Mouse (Mus musculus) activated CD4-positive, CD25-positive, alpha-beta regulatory T cell, adult 4 months (primary cell): Measurements from ENCODE around the gene Kcnk7. TPM values are rescaled to one million over a fixed set of nuclear protein-coding genes. Genes with fewer than 3 reads are reported as not detected.
"Not testable (repeated sequence)": the region's sequence is repeated elsewhere in the genome, so short reads cannot be mapped to it uniquely, and the experiment has no call there.

Experiments used
- ATAC-seq: one replicate; pipeline ENCODE4 v1.8.0; 2017
- polyA plus RNA-seq, 2 experiments: library from polyadenylated mRNA; unstranded; fragments of 100-300 nt; shearing (Covaris generic); gene quantifications; one replicate each; pipeline ENCODE4 v1.2.1; 2017

Kcnk7 gene
- 1 to 10 TPM; 1.5 to 2.8 TPM for polyA plus RNA-seq

DNA sequence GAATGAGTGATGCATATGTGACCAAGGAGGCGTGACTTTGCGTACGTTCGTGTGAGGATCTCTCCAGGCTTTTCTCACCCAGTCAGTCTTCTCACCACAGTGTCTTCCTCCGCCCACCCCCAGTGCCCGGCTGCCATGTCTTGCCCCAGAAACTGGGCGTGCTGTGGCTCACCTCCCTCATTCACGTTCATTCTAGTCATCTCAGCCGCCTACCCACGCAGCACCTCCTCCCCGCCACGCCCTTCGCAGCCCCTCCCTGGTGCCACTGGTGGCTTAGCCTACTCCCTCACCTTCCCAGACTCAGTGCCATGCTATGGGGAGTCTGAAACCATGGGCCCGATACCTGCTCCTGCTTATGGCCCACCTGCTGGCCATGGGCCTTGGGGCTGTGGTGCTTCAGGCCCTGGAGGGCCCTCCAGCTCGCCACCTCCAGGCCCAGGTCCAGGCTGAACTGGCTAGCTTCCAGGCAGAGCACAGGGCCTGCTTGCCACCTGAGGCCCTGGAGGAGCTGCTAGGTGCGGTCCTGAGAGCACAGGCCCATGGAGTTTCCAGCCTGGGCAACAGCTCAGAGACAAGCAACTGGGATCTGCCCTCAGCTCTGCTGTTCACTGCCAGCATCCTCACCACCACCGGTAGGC lies at the start of gene Kcnk7:
TSS of gene Kcnk7 (plus strand) at position 205 of the 638 bp plus-strand sequence.
- peak; percentile 77 for ATAC-seq

DNA sequence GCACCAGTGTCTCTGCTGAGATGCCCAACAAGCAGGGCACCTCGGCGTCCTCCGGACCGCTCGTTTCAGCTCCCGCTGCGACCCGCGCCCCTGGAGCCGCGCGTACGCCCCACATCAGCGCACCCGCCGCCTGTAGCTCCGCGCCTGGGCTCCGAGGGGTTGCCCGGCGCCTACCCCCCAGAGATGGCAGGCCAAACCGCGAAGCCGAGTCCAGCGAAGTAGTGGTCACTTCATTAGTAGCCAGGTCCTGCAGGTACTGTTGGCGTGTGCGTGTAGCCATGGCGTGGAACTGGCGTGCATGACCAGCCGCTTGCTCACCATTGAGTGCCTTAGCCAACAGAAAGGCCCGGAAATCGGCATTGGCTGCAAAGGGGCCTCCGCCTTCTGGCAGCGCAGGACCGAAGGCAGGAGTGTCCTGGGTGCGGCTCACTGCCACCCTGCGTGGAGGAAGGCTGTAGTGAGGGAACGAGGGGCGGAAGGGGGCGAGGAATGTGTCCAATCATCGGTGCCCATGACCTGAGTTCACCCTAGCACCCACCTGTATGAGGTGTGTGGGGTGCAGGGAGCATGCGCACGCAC lies 49.4 kb upstream of the Kcnk7 start:
- ATAC-seq = no peak

DNA sequence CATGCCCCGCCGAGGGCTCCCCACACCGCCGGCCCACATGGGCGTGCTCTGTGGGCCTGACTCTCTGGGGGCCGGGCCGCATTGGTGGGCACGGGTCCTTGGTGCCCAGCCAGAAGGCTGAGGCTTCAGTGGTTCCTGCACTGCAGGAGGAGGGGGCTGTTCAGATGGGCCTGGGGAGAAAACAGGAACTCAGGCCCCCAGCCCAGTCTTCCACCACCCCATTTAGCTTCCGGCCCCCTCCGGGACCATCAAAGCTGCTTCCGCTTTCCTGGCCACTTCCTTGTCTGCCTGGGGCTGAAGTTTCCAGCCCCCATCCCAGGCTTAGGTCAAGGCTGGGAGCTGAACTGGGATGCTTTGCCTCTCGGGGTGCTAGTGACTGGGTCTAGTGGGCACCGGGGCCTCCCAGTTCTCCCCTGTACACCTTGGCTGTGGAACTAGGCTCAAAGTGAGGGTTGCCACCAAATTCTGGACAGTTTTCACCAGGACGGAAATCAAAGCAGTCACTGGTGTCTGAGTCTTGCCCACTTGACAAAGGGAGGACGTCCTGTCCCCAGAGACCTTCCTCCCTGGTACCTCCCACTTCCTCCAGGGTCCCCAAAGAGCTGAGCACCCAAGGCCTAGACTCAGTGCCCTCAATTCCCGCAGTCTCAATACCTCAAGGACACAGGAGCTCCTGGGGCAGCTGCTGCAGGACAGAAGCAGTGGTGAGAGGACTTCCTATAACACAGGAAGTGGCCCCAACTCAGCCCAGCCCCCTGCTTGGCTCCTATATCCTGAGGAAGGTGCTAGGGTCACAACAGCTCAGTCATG lies 43.0 kb upstream of the Kcnk7 start:
- peak; percentile 16 for ATAC-seq

DNA sequence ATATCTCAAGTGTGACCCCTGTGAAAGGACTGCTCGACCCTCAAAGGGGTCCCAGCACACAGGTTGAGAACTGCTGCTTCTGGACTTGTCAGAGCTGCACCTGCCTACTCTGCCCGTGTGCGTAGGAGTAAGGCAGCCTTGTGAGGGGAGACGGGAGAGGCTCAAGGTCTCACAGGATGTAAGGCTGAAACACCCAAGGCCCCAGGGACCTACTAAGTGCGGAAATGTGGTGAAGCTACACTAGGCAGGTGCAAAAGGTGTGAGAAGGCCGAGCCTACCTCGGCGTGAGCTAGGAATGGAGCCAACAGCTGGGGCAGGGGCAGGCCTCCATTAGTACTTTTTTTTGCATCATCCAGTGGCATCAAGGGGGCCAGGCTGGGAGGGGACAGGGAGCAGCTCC lies 41.9 kb upstream of the Kcnk7 start:
- ATAC-seq = peak; percentile 66

DNA sequence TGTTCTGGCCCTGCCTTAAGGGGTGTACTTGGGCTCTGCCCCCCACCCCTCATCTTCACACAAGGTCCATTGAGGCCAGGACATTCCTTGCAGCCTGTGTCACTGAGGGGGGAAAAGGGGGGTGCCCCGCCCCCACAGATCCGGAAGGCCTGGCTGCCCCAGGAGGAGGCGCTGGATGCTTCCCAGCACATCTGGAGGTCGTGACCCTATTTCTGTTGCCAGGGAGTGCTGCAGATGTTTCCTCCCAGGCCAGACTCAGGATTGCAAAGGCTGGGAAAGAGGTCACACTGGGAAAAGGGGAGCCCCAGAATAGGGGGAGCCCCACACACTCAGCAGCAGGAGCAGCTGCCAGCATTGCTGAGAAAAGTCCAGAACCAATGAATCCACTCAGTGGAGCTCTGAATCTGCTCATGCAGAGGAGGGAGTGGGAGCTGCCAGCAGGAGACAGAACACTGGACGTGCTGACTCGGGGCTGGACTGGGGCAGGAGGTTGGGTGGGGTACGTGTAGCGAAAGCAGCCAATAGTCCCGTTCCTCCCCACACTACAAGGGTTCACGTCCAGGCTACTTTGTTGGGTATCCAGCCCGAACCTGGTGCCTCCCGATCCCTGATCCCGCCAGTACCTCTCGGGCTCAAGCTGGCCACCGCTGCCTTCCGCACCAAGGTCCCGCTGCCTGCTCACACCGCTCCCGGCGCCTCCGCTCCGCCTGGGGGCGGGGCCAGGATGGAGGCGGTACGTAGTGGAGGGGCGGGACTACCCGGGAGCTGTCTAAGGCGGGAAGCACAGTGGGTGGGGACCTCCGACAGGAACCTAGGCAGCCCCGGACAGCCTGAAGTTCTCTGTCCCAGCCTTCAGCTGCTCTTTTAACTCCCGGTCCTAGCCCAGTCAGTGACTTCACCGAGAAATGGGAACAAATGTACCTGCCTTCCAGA lies 40.9 kb upstream of the Kcnk7 start, which contains the start of gene Sipa1:
TSS of gene Sipa1 (minus strand) at position 727 of the 933 bp plus-strand sequence.
- ATAC-seq = peak; percentile 73

DNA sequence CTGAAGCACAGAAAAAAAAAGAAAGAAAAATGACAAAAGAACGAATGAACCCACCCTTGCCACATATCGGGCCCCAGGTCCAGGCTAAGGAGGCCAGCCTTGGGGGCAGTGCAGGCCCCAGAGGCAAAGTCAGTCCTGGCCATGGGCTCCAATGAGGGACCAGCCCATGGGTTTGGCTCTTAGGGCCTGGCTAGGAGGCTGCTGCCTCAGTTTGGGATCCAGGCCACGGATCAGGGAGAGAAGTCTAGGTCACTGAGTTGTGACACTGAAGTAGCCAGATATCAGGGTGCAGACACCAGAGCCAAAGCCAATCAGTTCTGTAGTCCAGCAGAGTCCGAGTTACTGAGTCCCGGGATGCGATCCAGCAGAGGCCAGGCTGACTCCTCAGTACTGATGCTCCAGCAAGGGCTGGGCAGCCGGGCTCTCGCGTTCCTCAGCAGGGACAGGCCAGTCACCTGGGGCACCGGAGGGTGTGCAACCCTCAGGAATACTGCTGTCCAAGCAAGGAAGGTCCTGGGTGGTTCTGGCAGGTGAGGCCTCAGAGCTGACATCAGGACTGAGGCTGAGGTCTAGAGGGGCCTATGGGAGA lies 39.4 kb upstream of the Kcnk7 start:
- no peak for ATAC-seq

DNA sequence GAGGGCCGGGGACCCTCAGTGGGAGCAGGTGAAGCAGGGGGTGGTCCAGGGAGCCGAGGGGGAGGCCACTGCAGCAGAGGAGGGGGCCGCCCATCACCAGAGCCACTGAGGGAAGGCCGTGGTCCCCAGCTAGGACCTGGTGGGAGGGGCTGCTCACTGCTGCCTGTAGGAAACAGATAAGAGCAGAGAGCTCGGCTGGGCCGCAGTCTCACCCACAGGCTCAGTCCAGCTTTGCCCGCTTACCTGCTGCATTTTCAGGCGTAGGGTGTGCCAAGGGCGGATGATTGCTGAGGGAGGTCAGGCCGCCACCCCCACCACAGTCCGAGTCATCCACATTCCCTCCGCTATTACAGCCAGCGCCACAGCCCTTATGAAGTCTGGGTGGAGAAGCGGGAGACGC lies 38.7 kb upstream of the Kcnk7 start:
- no peak for ATAC-seq

DNA sequence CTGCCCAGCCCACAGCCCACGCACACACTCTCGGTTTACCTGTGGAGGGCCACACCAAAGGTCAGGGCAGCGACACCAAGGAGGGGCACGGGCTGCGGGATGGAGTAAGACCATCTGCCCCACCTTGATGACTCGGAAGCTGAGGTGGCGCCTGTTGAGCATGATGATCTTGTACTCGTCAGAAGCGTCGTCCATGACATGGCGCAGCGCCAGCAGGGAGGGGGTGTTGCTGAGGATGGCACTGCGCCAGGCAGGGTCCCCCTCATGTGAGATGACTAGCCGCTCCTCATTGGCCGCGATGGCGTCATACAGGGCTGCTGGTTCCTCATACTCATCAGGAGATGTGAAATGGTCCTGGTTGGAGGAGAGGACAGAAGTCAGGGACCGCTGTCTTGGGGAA lies 37.8 kb upstream of the Kcnk7 start:
- no peak for ATAC-seq

DNA sequence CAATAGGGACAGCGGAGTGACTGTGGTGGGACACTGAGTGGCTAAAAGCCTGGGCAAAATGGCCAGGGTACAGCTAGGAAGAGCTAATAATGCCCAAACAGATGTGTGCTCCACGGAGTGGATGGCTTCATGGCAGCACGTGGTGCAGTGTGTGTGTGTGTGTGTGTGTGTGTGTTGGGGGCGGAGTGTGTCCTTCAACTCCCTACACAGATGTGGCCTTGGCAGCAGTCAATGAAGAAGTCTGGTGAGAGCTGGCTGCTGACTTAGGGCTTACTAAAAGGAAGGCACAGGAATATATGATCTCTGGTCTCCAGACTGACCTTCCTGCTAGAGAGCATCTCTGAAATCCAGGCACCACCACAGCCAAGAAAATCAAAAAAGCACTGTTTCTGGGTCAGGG lies 35.8 kb upstream of the Kcnk7 start:
- no peak for ATAC-seq

DNA sequence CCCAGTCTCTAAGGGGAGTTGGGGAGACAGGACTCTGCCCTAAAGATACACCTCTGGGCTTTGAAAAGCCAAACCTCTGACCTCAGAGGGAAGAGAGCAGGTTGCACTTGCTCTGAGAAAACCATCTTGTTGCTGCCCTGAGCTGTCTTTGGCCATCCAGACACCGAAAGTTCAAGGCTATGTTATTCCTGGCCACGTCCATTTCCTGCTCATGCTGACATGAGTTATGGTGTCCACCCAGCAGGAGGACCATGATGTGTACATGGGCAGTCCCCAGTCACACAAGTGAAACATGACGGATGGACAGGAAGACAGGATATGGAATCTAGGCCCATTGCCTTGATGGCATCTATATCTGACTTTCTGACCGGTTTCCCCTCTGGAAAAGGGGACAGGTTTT lies 23.7 kb upstream of the Kcnk7 start:
- no peak for ATAC-seq

DNA sequence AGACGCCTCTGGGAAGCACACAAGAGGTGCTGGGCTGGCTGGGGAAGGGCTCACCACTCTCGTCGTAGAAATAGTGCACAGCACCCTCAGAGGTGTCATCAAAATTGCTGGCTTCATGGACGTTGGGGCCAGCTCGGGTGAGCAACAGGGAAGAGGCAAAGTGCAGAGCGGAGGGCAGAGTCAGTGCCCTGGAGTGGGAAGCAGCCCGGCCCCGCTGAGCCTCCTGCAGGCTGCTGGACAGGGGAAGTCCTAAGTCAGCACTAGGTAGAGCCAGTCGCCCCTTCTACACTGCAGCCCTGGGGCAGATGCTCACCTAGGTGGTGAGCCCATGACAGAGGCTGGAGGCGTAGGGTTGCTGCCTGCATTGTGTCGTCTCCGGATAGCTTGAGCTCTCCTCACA lies 19.9 kb upstream of the Kcnk7 start:
- no peak for ATAC-seq

DNA sequence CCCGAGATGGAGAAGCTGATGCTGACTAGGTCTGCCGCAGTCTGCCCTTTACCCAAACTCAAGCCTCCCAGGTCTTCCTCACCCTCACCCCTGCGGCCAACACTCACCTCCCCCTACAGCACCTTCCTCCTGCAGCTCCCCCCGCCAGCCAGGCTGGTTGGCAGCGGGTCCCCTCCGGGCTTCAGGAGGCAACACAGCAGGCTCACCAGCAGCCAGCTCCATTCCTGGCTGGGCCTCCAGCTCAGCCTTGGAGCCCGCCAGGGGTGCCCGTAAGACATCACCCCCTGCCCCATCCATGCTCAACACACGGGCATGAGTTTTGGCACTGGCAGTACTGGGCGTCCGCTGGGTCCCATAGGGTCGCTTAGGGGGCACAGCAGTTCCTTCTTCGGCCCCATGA lies 19.2 kb upstream of the Kcnk7 start:
- no peak for ATAC-seq

DNA sequence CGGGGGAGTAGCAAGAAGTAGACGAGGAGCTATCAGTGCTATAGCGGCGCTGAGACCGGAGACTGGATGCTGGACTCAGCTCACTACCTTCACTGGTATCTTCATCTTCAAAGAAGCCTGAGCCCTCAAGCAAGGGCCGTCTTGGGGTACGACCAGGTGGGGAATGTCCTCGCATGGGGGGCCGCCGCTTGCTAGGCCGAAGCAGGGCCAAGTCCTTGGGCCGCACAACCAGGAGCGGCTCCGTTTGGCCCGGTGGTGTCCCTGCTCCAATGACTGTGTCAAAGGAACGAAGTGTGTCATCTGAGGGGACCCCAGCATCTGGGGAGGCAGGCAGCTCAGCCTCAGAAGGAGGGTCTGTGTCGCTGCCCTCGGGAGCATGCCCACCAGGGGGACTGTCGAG lies 18.7 kb upstream of the Kcnk7 start:
- ATAC-seq = no peak

DNA sequence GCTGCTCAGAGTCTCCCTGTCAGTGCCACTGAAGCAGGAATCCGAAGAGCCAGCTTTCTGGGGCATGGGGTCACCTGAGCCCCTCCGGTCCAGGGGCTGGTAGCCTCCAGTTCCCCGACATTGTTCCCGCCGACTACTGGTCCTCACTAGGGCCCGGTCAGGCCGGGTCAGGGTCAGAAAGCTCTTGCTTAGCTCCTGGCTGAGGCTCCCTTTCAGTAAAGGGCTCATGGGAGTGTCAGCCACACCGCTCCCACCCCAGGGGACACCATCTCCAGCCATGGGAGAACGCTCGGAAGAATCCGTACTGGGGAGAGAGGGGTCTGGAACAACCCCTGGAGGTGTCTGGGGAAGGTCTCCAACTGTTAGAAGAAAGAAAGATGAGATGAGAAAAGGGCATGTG lies 18.3 kb upstream of the Kcnk7 start:
- ATAC-seq = no peak

DNA sequence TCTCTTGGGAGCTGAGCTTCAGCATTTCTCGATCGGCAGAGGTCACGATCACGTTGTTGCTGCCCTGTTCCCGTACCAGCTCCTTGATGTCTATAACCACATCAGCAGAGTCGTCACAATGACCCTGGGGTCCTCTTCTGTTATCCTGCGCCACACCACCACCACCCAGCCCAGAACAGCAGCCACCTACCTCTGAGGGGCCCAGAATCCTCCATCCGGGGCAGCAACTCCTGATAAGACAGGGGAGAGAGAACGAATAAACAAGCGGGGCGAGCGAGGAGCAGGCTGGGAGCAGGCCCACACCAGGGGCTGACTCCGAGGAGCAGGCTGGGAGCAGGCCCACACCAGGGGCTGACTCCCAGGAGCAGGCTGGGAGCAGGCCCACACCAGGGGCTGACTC lies 17.7 kb upstream of the Kcnk7 start:
- ATAC-seq = no peak

DNA sequence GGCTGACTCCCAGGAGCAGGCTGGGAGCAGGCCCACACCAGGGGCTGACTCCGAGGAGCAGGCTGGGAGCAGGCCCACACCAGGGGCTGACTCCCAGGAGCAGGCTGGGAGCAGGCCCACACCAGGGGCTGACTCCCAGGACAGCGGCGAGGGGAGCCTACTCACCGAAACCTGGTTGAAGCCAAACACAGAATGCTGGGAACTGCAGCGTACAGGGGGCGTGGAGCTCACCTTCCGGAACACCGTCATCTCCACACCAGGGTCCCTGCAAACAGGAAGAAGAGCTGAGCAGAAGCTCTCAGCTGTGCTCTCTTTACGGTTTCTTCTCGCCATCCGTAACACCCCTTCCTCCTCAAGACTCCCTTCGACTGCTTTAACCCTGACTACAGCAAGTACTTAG lies 17.2 kb upstream of the Kcnk7 start:
- not testable (repeated sequence) for ATAC-seq

DNA sequence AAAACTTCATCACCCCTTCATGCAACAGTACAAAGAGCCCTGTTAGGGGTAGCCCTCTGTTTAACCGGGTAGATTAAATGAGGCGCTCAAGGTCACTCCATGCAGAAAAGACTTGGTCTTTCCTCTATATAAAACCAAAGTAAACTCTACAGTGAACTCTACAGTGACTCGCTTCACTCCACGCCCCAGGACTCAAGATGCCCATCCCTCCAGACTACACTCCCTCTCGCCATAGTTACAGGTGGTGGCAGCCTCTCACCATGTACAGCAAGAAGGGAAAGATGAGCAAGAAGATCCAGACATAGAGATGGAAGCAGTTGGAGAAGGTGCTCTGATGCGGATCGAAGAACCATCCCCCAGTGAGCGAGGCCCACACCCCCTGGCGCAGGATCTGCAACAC lies 16.4 kb upstream of the Kcnk7 start:
- ATAC-seq = no peak

DNA sequence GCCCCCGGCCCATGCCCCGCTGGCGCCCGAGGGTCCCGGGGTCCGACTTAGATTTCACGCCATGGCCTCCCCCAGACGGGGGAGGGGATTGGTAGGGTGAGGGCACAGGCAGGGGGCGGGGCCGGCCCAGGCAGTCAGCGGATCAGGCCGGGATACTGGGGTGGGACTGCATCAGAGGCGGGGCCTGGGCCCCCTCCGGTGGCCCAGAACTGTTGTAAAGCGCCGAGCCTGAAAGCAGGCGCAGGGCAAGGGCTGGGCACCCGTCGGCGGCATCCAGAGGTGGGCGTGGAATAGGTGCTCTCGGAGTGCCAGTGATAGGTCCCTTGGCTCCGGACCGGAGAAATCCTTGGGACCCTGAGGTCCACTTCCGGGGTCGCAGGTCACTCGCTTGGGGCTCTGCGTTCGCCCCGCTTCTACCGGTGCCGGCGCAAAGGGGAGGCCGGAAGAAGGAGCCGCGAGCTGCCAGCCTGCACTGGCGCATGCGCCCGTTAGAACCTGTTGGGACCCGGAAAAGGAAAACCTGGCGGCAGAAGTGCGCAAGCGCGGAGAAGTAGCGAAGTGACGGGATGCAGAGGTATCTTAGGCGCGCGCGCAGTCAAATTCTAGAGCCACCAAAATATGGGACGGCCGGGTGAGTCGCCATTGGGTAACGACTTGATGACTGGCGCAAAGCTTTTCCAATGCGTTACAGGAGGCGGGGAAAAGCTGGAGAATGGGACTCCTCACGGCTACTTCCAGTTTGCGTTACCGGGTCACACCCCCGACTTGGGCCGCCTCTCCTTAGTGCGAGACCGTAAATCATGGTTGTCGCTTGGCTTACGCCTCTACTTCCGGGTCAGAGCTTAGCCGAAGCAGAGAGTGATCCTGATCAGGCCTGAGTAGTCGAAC lies 15.7 kb upstream of the Kcnk7 start, which contains the start of the genes Map3k11 and Pcnx3:
TSS of gene Map3k11 (plus strand) at position 543 of the 888 bp plus-strand sequence.
TSS of gene Pcnx3 (minus strand) at position 709 of the 888 bp plus-strand sequence.
- peak; percentile 78 for ATAC-seq

DNA sequence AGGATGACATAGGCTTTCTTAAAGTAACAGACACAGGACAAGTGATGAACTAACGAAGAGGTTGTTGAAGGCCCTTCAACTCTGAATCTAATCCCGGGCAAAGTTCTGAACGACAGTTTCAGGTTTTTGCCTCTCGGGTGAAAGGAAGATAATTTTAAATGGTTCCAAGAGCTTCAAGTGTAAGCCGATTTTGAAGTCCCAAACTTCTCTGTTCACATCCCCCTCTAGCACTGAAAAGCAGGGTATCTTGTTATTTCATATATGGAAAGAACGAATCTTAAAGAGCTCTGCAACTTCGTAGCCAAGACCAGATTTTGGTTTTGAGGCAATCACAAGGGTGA lies 15.1 kb upstream of the Kcnk7 start:
- ATAC-seq = no peak

DNA sequence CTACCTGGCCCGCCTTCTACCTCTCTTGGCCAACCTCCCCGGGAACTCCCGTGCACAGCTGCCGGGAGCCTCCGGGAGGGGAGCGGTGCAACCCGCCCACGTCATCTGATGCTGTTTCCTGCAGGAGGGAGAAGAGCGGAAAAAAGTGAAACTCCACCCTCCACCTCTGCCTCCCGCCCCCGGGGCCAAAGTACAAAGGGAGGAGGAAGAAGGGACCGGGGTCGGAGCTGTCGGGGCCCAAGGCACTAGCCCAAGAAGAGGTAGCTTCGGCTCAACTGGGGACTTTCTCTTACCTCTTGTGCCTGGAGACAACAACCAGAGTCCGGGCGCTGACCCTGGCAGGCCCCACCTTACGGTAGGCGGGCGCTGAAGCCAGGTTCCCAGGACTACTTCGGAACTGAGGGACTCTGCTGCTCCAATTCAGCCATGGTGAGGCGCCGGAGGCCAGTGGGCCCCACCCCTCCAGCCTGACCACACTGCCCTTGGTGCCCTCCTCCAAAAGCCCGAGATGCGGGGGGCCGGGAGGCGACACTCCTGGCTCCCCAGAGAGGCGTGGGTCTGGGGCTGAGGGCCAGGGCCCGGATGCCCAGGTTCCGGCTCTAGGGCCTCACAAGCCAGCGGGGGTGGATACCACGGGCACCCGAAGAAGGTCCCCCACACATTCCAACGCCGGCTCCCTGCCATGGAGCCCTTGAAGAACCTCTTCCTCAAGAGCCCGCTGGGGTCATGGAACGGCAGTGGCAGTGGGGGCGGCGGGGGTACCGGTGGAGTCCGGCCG lies 14.4 kb upstream of the Kcnk7 start:
- ATAC-seq = peak; percentile 71
